Mouse (Mus musculus): ENCODE data around the gene Map4k3. TPM values are rescaled to one million over a fixed set of nuclear protein-coding genes. Genes with fewer than 3 reads are reported as not detected.

Map4k3 gene
- polyA plus RNA-seq, 1 experiment, result 52.5 TPM

DNA sequence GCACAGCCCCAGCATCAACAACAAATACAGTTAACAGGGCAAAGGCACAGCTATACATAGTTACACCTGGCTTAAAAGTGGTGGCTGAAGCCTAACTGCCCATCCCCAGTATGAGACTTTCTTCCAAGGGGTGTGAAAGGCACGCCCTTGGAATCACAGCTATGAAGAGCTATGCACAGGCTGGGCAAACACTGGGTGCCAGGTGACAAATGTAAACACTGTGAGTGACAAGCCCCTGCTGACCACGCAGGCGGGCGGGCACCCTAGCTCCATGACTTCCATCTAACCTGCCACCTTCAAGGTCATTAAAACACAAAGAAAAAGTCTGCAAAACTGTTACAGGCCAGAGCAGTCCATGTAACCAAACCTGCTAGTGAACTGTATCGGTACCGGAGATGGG is 19.5 kb downstream of the Map4k3 start:
- TF ChIP-seq CTCF (IDR thresholded peaks at IDR 0.05; ENCODE audit: low read depth, low read length), result no peak
- TF ChIP-seq POLR2A (IDR thresholded peaks at IDR 0.05; ENCODE audit: insufficient read depth, low read length), result no peak
- TF ChIP-seq EP300 (IDR thresholded peaks at IDR 0.05; ENCODE audit: insufficient read depth, low read depth, low read length), result no peak
- no peaks in the 10 kb centered on the region for H3K27me3 ChIP-seq (ENCODE audit: control insufficient read depth, insufficient read depth, low read length, poor library complexity, severe bottlenecking)
- H3K9me3 ChIP-seq (replicated peaks; ENCODE audit: control insufficient read depth, insufficient read depth, low read length, poor library complexity, severe bottlenecking), result no peaks in the 10 kb centered on the region
- H3K27ac ChIP-seq (ENCODE audit: insufficient read depth, low read length), result no peak overlapping the region
- no peak overlapping the region for H3K4me3 ChIP-seq (ENCODE audit: low read depth, low read length)
- H3K4me1 ChIP-seq (ENCODE audit: control insufficient read depth, insufficient read depth, low read length), result peaks cover 3% of the 10 kb centered on the region
- no peaks in the 10 kb centered on the region for H3K36me3 ChIP-seq (ENCODE audit: control insufficient read depth, insufficient read depth, low read length, poor library complexity, severe bottlenecking)
- no peak overlapping the region for H3K9ac ChIP-seq (ENCODE audit: low read depth, poor library complexity, severe bottlenecking)

DNA sequence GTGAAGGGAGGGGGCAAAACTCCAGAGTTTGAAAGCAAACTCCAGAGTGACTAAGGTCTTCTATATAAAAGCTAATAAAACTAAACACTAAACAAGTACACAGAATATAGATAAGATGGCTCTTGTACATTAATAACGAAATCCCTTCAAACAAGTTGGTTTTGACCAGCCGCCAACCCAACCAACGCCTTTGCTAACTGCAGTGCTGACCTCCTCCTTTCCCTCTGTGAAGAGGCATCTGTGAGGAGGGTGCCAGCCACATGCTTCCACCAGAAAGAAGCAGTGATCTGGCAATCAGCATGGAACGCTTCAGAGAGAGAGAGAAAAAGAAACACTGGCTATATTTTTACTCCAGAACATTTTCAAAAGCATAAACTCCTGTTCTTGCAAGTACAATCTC is 21.1 kb downstream of the Map4k3 start:
- TF ChIP-seq CTCF (IDR thresholded peaks at IDR 0.05; ENCODE audit: low read depth, low read length), result no peak
- TF ChIP-seq POLR2A (IDR thresholded peaks at IDR 0.05; ENCODE audit: insufficient read depth, low read length), result no peak
- no peak for TF ChIP-seq EP300 (IDR thresholded peaks at IDR 0.05; ENCODE audit: insufficient read depth, low read depth, low read length)
- Histone ChIP-seq H3K27me3 (ENCODE audit: control insufficient read depth, insufficient read depth, low read length, poor library complexity, severe bottlenecking) (no peaks in the 10 kb centered on the region), H3K36me3 (ENCODE audit: control insufficient read depth, insufficient read depth, low read length, poor library complexity, severe bottlenecking) (no peaks in the 10 kb centered on the region), H3K4me1 (ENCODE audit: control insufficient read depth, insufficient read depth, low read length) (peaks cover 3% of the 10 kb centered on the region), H3K9ac (ENCODE audit: low read depth, poor library complexity, severe bottlenecking) (no peak overlapping the region), H3K27ac (ENCODE audit: insufficient read depth, low read length) (no peak overlapping the region), H3K9me3 (replicated peaks; ENCODE audit: control insufficient read depth, insufficient read depth, low read length, poor library complexity, severe bottlenecking) (no peaks in the 10 kb centered on the region), H3K4me3 (ENCODE audit: low read depth, low read length) (no peak overlapping the region)

DNA sequence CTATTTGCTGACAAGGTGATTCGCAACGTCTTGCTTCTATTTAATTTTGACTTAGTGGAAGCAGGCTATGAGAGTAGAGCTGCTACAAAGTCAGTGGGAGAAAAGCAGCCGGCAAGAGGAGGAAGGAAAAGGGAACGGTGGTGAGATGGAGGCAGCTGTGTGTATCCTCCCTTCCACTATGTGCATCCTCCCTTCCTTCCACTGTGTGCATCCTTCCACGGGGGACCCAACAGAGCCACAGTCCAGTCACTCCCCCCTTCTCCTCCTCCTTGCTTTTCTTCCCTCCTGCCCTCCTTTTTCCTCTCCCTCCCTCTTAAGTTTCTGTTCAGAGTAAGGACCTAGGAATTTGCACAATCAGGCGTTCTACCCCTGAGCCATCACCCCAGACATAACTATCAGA is 21.7 kb downstream of the Map4k3 start:
- H3K36me3 ChIP-seq (ENCODE audit: control insufficient read depth, insufficient read depth, low read length, poor library complexity, severe bottlenecking), result no peaks in the 10 kb centered on the region
- no peaks in the 10 kb centered on the region for H3K27me3 ChIP-seq (ENCODE audit: control insufficient read depth, insufficient read depth, low read length, poor library complexity, severe bottlenecking)
- H3K27ac ChIP-seq (ENCODE audit: insufficient read depth, low read length), result no peak overlapping the region
- no peak overlapping the region for H3K9ac ChIP-seq (ENCODE audit: low read depth, poor library complexity, severe bottlenecking)
- H3K4me1 ChIP-seq (ENCODE audit: control insufficient read depth, insufficient read depth, low read length), result peaks cover 3% of the 10 kb centered on the region
- H3K4me3 ChIP-seq (ENCODE audit: low read depth, low read length), result no peak overlapping the region
- no peaks in the 10 kb centered on the region for H3K9me3 ChIP-seq (replicated peaks; ENCODE audit: control insufficient read depth, insufficient read depth, low read length, poor library complexity, severe bottlenecking)
- TF ChIP-seq EP300 (IDR thresholded peaks at IDR 0.05; ENCODE audit: insufficient read depth, low read depth, low read length), result no peak
- no peak for TF ChIP-seq CTCF (IDR thresholded peaks at IDR 0.05; ENCODE audit: low read depth, low read length)

DNA sequence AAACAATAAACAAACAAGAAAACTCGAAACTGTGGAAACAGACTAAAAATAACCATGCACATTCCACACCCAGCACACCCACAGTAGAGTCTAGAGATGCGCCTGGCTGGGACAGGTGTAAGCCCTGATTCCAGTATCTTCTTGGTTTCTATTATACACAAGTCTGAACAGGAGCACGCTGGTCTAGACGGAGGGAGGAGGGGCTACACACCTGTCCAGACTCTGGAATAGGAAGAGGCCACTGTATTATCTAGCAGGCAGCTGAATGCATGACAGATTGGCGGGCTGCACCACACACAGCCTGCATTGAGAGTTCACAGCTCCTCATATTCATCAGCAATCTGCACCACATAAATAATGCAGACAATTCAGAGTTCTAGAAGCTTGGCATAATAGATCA is 26.6 kb downstream of the Map4k3 start:
- Histone ChIP-seq H3K27ac (ENCODE audit: insufficient read depth, low read length) (no peak overlapping the region), H3K9me3 (replicated peaks; ENCODE audit: control insufficient read depth, insufficient read depth, low read length, poor library complexity, severe bottlenecking) (no peaks in the 10 kb centered on the region), H3K9ac (ENCODE audit: low read depth, poor library complexity, severe bottlenecking) (no peak overlapping the region), H3K27me3 (ENCODE audit: control insufficient read depth, insufficient read depth, low read length, poor library complexity, severe bottlenecking) (no peaks in the 10 kb centered on the region), H3K4me3 (ENCODE audit: low read depth, low read length) (no peak overlapping the region), H3K36me3 (ENCODE audit: control insufficient read depth, insufficient read depth, low read length, poor library complexity, severe bottlenecking) (no peaks in the 10 kb centered on the region), H3K4me1 (ENCODE audit: control insufficient read depth, insufficient read depth, low read length) (peaks cover 3% of the 10 kb centered on the region)
- no peak for TF ChIP-seq EP300 (IDR thresholded peaks at IDR 0.05; ENCODE audit: insufficient read depth, low read depth, low read length)

DNA sequence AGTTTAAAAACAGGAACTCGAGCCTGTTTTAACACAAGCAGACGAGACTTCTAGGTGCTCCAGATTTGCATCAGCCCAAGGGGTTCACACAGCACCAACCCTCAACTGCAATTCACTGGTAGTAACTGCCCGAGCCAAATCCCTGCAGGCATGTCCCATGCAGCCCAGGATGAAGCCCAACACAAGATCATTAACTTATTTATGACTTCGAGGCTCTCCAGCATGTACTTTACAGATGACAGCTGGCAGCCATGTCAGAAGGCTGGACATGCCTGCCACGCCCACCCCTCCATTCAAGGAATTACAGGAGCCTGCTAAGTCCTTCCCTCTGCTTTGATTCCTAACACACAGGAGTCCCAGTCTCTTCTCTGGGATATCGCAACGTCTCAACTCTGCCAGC is 29.4 kb downstream of the Map4k3 start:
- no peaks in the 10 kb centered on the region for H3K27me3 ChIP-seq (ENCODE audit: control insufficient read depth, insufficient read depth, low read length, poor library complexity, severe bottlenecking)
- H3K9ac ChIP-seq (ENCODE audit: low read depth, poor library complexity, severe bottlenecking), result no peak overlapping the region
- H3K36me3 ChIP-seq (ENCODE audit: control insufficient read depth, insufficient read depth, low read length, poor library complexity, severe bottlenecking), result no peaks in the 10 kb centered on the region
- H3K4me3 ChIP-seq (ENCODE audit: low read depth, low read length), result no peak overlapping the region
- H3K4me1 ChIP-seq (ENCODE audit: control insufficient read depth, insufficient read depth, low read length), result peaks cover 3% of the 10 kb centered on the region
- no peak overlapping the region for H3K27ac ChIP-seq (ENCODE audit: insufficient read depth, low read length)
- no peaks in the 10 kb centered on the region for H3K9me3 ChIP-seq (replicated peaks; ENCODE audit: control insufficient read depth, insufficient read depth, low read length, poor library complexity, severe bottlenecking)
- no peak for TF ChIP-seq CTCF (IDR thresholded peaks at IDR 0.05; ENCODE audit: low read depth, low read length)
- TF ChIP-seq POLR2A (IDR thresholded peaks at IDR 0.05; ENCODE audit: insufficient read depth, low read length), result no peak
- TF ChIP-seq EP300 (IDR thresholded peaks at IDR 0.05; ENCODE audit: insufficient read depth, low read depth, low read length), result no peak

DNA sequence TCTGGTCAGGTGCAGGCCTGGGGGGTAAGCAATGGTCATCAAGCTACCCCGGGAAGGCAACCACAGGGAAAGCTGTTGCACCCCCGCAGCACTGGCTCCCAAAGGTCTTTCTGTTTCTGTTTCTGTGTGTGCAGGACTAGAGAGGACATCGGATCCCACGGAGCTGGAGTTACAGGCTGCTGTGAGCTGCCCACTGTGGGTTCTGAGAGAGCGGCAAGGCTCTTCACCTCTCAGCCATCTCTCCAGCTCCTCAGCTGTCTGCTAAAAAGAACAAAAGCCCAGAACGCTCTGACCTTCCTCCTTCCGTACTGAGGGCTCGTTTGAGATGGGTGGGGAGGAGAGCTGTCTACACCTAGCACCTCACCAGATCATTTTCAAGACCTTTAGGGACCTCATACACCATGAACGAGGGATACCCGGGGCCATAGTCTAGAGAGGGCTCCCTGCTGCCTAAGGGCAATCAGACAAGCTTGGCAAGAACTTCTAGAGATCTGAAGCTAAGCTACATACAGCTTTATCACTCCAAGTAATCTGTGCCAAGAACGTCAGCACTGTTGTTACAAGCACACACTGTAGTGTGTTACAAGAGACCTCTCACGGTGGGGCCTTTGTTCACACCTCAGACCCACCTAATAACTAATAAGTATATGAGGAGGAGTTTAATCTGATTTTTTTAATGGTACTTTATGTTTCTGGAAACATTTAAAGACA is 29.9 kb downstream of the Map4k3 start:
- no peak for TF ChIP-seq POLR2A (IDR thresholded peaks at IDR 0.05; ENCODE audit: insufficient read depth, low read length)
- no peak for TF ChIP-seq CTCF (IDR thresholded peaks at IDR 0.05; ENCODE audit: low read depth, low read length)
- no peak for TF ChIP-seq EP300 (IDR thresholded peaks at IDR 0.05; ENCODE audit: insufficient read depth, low read depth, low read length)
- Histone ChIP-seq H3K4me1 (ENCODE audit: control insufficient read depth, insufficient read depth, low read length) (peaks cover 3% of the 10 kb centered on the region), H3K9ac (ENCODE audit: low read depth, poor library complexity, severe bottlenecking) (no peak overlapping the region), H3K9me3 (replicated peaks; ENCODE audit: control insufficient read depth, insufficient read depth, low read length, poor library complexity, severe bottlenecking) (no peaks in the 10 kb centered on the region), H3K27me3 (ENCODE audit: control insufficient read depth, insufficient read depth, low read length, poor library complexity, severe bottlenecking) (no peaks in the 10 kb centered on the region), H3K4me3 (ENCODE audit: low read depth, low read length) (no peak overlapping the region), H3K36me3 (ENCODE audit: control insufficient read depth, insufficient read depth, low read length, poor library complexity, severe bottlenecking) (no peaks in the 10 kb centered on the region), H3K27ac (ENCODE audit: insufficient read depth, low read length) (no peak overlapping the region)

All from ES-Bruce4 (cell line).